Comparison of ENCODE assay signal across 19 mouse cellular contexts in genomic region chr5:102267150-102267549, GRCm38 (mm10).
DNase-seq lines count a peak whose midpoint lies in the region; ATAC-seq and TF ChIP-seq lines count a peak whose summit lies in the region.
"Had no signal": no experiment of that assay in that cellular context is flagged by ENCODE, and none has a peak within 500 bp of the region (broad histone marks: within the 10 kb centered on the region; RNA-seq: fewer than 3 reads in every experiment).

No protein-coding gene starts in this region.

- TF ChIP-seq POLR2A in limb, embryonic 14.5 days (IDR thresholded peaks at IDR 0.05; ENCODE audit: borderline replicate concordance, extremely low read depth, insufficient read depth, insufficient read length): no peak

- H3K27me3 ChIP-seq in embryonic facial prominence, embryonic 11.5 days (ENCODE audit: control insufficient read depth, insufficient read depth, low read length): no peaks in the 10 kb centered on the region
- H3K27me3 ChIP-seq in embryonic facial prominence, embryonic 10.5 days (replicated peaks; ENCODE audit: low read depth, poor library complexity, severe bottlenecking): no peaks in the 10 kb centered on the region
- no peaks in the 10 kb centered on the region for H3K27me3 ChIP-seq in limb, embryonic 14.5 days (ENCODE audit: control insufficient read depth, insufficient read depth, low read length)
- H3K27me3 ChIP-seq in limb, embryonic 10.5 days (ENCODE audit: low read depth, poor library complexity, severe bottlenecking): no peaks in the 10 kb centered on the region
- H3K27me3 ChIP-seq: embryonic facial prominence, embryonic 12.5 days; embryonic facial prominence, embryonic 15.5 days; forebrain, embryonic 12.5 days had no signal

- peak; percentile 33 for DNase-seq in embryonic facial prominence, embryonic 11.5 days (ENCODE audit: low spot score)
- DNase-seq in embryonic facial prominence, embryonic 10.5 days (ENCODE audit: low spot score): no peak
- DNase-seq in limb, embryonic 14.5 days (ENCODE audit: low spot score): peak; percentile 52
- DNase-seq in limb, embryonic 10.5 days (ENCODE audit: low spot score): no peak
- peak; percentile 24 for DNase-seq in forelimb bud, embryonic 11.5 days (ENCODE audit: low read depth, low spot score)
- no peak for DNase-seq in thymus, postnatal 14 days
- DNase-seq in adrenal gland, postnatal 25 days: no peak
- DNase-seq: adrenal gland, postnatal 10 days; cerebellum, adult 11-12 months; cerebellum, adult 9-10 months; cerebellum, postnatal 10 days; cerebellum, postnatal 25 days had no signal

- WGBS in embryonic facial prominence, embryonic 11.5 days: 72% methylated on average over 3 of the region's 3 CpGs
- WGBS in embryonic facial prominence, embryonic 10.5 days: 80% methylated on average over 3 of the region's 3 CpGs
- 29% methylated on average over 3 of the region's 3 CpGs for WGBS in limb, embryonic 14.5 days
- WGBS in limb, embryonic 10.5 days: 75% methylated on average over 3 of the region's 3 CpGs

- H3K9me3 ChIP-seq in embryonic facial prominence, embryonic 11.5 days (replicated peaks; ENCODE audit: control insufficient read depth, low read length): no peaks in the 10 kb centered on the region
- H3K9me3 ChIP-seq in embryonic facial prominence, embryonic 10.5 days: no peaks in the 10 kb centered on the region
- H3K9me3 ChIP-seq in limb, embryonic 14.5 days (ENCODE audit: control insufficient read depth, low read length): no peaks in the 10 kb centered on the region
- H3K9me3 ChIP-seq in limb, embryonic 10.5 days (replicated peaks): no peaks in the 10 kb centered on the region
- H3K9me3 ChIP-seq: embryonic facial prominence, embryonic 12.5 days; embryonic facial prominence, embryonic 15.5 days; forebrain, embryonic 10.5 days; forebrain, embryonic 12.5 days had no signal

- no peak for ATAC-seq in embryonic facial prominence, embryonic 11.5 days (replicated peaks; ENCODE audit: insufficient number of reproducible peaks, low FRiP score, low TSS enrichment, low read depth)
- peak; percentile 55; the same call in 1 of the 2 replicates for ATAC-seq in limb, embryonic 14.5 days (ENCODE audit: low FRiP score, low read depth)
- ATAC-seq: forebrain, embryonic 14.5 days; forebrain, embryonic 16.5 days had no signal

- no peak overlapping the region for H3K9ac ChIP-seq in embryonic facial prominence, embryonic 11.5 days (replicated peaks; ENCODE audit: low read length)
- H3K9ac ChIP-seq in limb, embryonic 14.5 days (ENCODE audit: low read depth, low read length, severe bottlenecking): no peak overlapping the region
- H3K9ac ChIP-seq: embryonic facial prominence, embryonic 12.5 days; embryonic facial prominence, embryonic 15.5 days; forebrain, embryonic 12.5 days had no signal

- H3K4me1 ChIP-seq in embryonic facial prominence, embryonic 11.5 days (ENCODE audit: control insufficient read depth, insufficient read depth, low read length): no peaks in the 10 kb centered on the region
- H3K4me1 ChIP-seq in embryonic facial prominence, embryonic 10.5 days: peaks cover 6% of the 10 kb centered on the region; the same call in 1 of the 2 replicates
- peaks cover 6% of the 10 kb centered on the region; the same call in 1 of the 2 replicates for H3K4me1 ChIP-seq in limb, embryonic 14.5 days (ENCODE audit: control insufficient read depth, insufficient read depth, low read length)
- peaks cover 13% of the 10 kb centered on the region; the same call in 1 of the 2 replicates for H3K4me1 ChIP-seq in limb, embryonic 10.5 days
- H3K4me1 ChIP-seq: forebrain, embryonic 10.5 days; forebrain, embryonic 12.5 days had no signal

- H3K4me3 ChIP-seq in embryonic facial prominence, embryonic 11.5 days (ENCODE audit: low read depth, low read length): no peak overlapping the region
- H3K4me3 ChIP-seq in embryonic facial prominence, embryonic 10.5 days: no peak overlapping the region
- no peak overlapping the region for H3K4me3 ChIP-seq in limb, embryonic 14.5 days (replicated peaks; ENCODE audit: low read length)
- no peak overlapping the region for H3K4me3 ChIP-seq in limb, embryonic 10.5 days
- H3K4me3 ChIP-seq: embryonic facial prominence, embryonic 12.5 days; embryonic facial prominence, embryonic 15.5 days; erythroblast, embryonic 14.5 days; forebrain, embryonic 10.5 days; forebrain, embryonic 12.5 days had no signal

- H3K4me2 ChIP-seq in embryonic facial prominence, embryonic 11.5 days (ENCODE audit: low read depth, low read length): no peak overlapping the region
- no peak overlapping the region for H3K4me2 ChIP-seq in limb, embryonic 14.5 days (replicated peaks; ENCODE audit: low read depth, low read length, severe bottlenecking)
- H3K4me2 ChIP-seq: embryonic facial prominence, embryonic 12.5 days; embryonic facial prominence, embryonic 15.5 days; forebrain, embryonic 12.5 days had no signal

- no peak overlapping the region for H3K27ac ChIP-seq in embryonic facial prominence, embryonic 11.5 days (replicated peaks; ENCODE audit: low read depth, low read length)
- H3K27ac ChIP-seq in embryonic facial prominence, embryonic 10.5 days (replicated peaks): no peak overlapping the region
- 0 out of 2 replicates have a peak overlapping the region, but pooled peaks have one; percentile 1 for H3K27ac ChIP-seq in limb, embryonic 14.5 days (replicated peaks; ENCODE audit: low read depth, low read length)
- H3K27ac ChIP-seq in limb, embryonic 10.5 days: no peak overlapping the region
- H3K27ac ChIP-seq: embryonic facial prominence, embryonic 12.5 days; embryonic facial prominence, embryonic 15.5 days; forebrain, embryonic 10.5 days; forebrain, embryonic 12.5 days had no signal

- no peaks in the 10 kb centered on the region for H3K36me3 ChIP-seq in embryonic facial prominence, embryonic 11.5 days (replicated peaks; ENCODE audit: control insufficient read depth, insufficient read depth, low read depth, low read length)
- H3K36me3 ChIP-seq in embryonic facial prominence, embryonic 10.5 days (replicated peaks): no peaks in the 10 kb centered on the region
- no peaks in the 10 kb centered on the region for H3K36me3 ChIP-seq in limb, embryonic 14.5 days (ENCODE audit: control insufficient read depth, insufficient read depth, low read length)
- H3K36me3 ChIP-seq in limb, embryonic 10.5 days: no peaks in the 10 kb centered on the region
- H3K36me3 ChIP-seq: embryonic facial prominence, embryonic 12.5 days; embryonic facial prominence, embryonic 15.5 days; forebrain, embryonic 10.5 days; forebrain, embryonic 12.5 days had no signal

Comparison
In these comparisons a context has a peak if more than half of its experiments do, and no peak if none do; other contexts are left out.
1. DNase-seq: peak in embryonic facial prominence, embryonic 11.5 days (single experiment), limb, embryonic 14.5 days (single experiment) and forelimb bud, embryonic 11.5 days (single experiment); none in embryonic facial prominence, embryonic 10.5 days (single experiment), limb, embryonic 10.5 days (single experiment), thymus, postnatal 14 days (single experiment) and adrenal gland, postnatal 25 days (single experiment).